Mouse (Mus musculus): ENCODE results near the gene Farp2.
"Not testable (repeated sequence)": the region's sequence is repeated elsewhere in the genome, so short reads cannot be mapped to it uniquely, and the experiment has no call there.

The Farp2 gene

GRCm38 (mm10) chr1:93511585-93512350 is at the start of gene Farp2:
Farp2 (plus strand) TSS chr1:93512079.
- DNase-seq: peak; percentile 95

GRCm38 (mm10) chr1:93465066-93465465 is 46.8 kb upstream of the Farp2 start:
- DNase-seq: no peak

- no peak for DNase-seq
Measured at GRCm38 (mm10) chr1:93465746-93466145, 46.1 kb upstream of the Farp2 start.

- DNase-seq: no peak
Measured at GRCm38 (mm10) chr1:93468626-93469025, 43.3 kb upstream of the Farp2 start.

- no peak for DNase-seq
Measured at GRCm38 (mm10) chr1:93475694-93476093, 36.2 kb upstream of the Farp2 start.

GRCm38 (mm10) chr1:93477758-93478585 is 33.9 kb upstream of the Farp2 start:
- DNase-seq: peak; percentile 99

- DNase-seq: peak; percentile 100
Measured at GRCm38 (mm10) chr1:93478586-93479475, 33.0 kb upstream of the Farp2 start, which contains the start of gene Hdlbp. Hdlbp (minus strand) TSS chr1:93478815.

GRCm38 (mm10) chr1:93479476-93480083 is 32.3 kb upstream of the Farp2 start:
- DNase-seq: no peak

- not testable (repeated sequence) for DNase-seq
Measured at GRCm38 (mm10) chr1:93486302-93486701, 25.6 kb upstream of the Farp2 start.

- DNase-seq: no peak
Measured at GRCm38 (mm10) chr1:93495312-93495711, 16.6 kb upstream of the Farp2 start.

- peak; percentile 81 for DNase-seq
Measured at GRCm38 (mm10) chr1:93506944-93507676, 4.8 kb upstream of the Farp2 start.

GRCm38 (mm10) chr1:93508576-93508975 is 3.3 kb upstream of the Farp2 start:
- not testable (repeated sequence) for DNase-seq

- no peak for DNase-seq
Measured at GRCm38 (mm10) chr1:93512351-93512690, 442 bp downstream of the Farp2 start.

- no peak for DNase-seq
Measured at GRCm38 (mm10) chr1:93513221-93513620, 1.3 kb downstream of the Farp2 start.

- DNase-seq: no peak
Measured at GRCm38 (mm10) chr1:93521491-93521890, 9.6 kb downstream of the Farp2 start.

- no peak for DNase-seq
Measured at GRCm38 (mm10) chr1:93522325-93522724, 10.4 kb downstream of the Farp2 start.

GRCm38 (mm10) chr1:93529801-93530200 is 17.9 kb downstream of the Farp2 start:
- DNase-seq: no peak

GRCm38 (mm10) chr1:93537227-93537626 is 25.3 kb downstream of the Farp2 start:
- no peak for DNase-seq

- no peak for DNase-seq
Measured at GRCm38 (mm10) chr1:93543196-93543595, 31.3 kb downstream of the Farp2 start.

- DNase-seq: no peak
Measured at GRCm38 (mm10) chr1:93547286-93547685, 35.4 kb downstream of the Farp2 start.

- no peak for DNase-seq
Measured at GRCm38 (mm10) chr1:93551427-93551826, 39.5 kb downstream of the Farp2 start.

GRCm38 (mm10) chr1:93563224-93563623 is 51.3 kb downstream of the Farp2 start:
- DNase-seq: no peak
